Mouse (Mus musculus): ENCODE measurements at regions not wholly inside any gene's neighbourhood (a gene's known extent, or its start where the extent isn't known, plus 50 kb on each side); places are given as distances from the start of the nearest gene placed in this dataset.

GRCm38 (mm10) chr13:53592755-53593154 is 119.9 kb upstream of the Msx2 start:
- no peak for ATAC-seq (ENCODE audit: low TSS enrichment)

GRCm38 (mm10) chr13:53586771-53587170 is 113.9 kb upstream of the Msx2 start:
- ATAC-seq (ENCODE audit: low TSS enrichment): no peak

GRCm38 (mm10) chr13:53584504-53585130 is 111.7 kb upstream of the Msx2 start:
- ATAC-seq (ENCODE audit: low TSS enrichment): peak; percentile 65

GRCm38 (mm10) chr13:53553876-53554577 is 81.2 kb upstream of the Msx2 start:
- ATAC-seq (ENCODE audit: low TSS enrichment): no peak

GRCm38 (mm10) chr13:53553192-53553875 is 80.5 kb upstream of the Msx2 start:
- no peak for ATAC-seq (ENCODE audit: low TSS enrichment)

DNA sequence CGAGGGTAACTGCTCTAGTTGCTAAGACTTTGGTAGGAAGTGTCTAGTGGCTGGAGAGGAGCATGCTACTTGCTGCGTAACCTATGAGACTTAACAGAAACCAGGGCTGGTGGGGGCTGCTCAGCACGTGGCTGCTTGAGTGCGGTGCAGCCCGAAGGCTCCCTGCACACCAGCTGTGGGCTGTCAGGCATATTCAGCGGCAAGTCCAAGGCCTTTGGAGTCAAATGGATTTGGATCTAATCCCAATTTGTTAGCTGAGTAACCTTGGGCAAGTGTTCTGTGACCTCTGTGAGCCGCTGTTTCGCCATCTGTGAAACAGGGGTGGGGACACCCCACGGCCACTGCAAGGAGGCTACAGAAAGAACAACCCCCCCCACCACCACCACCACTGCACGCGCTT is 75.5 kb upstream of the Msx2 start:
- ATAC-seq (ENCODE audit: low TSS enrichment): no peak

GRCm38 (mm10) chr13:53543291-53543690 is 70.4 kb upstream of the Msx2 start:
- no peak for ATAC-seq (ENCODE audit: low TSS enrichment)

DNA sequence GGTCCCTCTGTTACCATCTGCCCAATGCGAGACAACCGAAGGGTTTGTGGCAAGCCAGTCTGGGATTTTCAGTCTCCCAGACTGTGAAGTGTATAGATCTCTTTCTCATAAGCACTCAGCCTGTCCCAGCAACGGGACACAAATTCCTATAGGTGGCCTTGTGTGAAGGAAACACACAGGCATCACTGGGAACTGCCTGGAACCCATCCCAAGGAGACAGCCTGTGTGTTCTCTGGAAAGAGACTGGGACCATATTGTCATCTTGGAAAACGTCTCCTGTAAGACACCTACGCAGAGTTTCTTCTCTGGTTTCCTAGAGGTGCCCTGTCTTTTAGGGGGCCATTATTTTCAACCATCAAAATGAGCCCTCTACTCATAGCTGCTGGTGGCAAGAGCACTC is 66.9 kb upstream of the Msx2 start:
- peak; percentile 77 for ATAC-seq (ENCODE audit: low TSS enrichment)

GRCm38 (mm10) chr13:53537937-53538336 is 65.1 kb upstream of the Msx2 start:
- no peak for ATAC-seq (ENCODE audit: low TSS enrichment)

- ATAC-seq (ENCODE audit: low TSS enrichment): no peak
Measured at GRCm38 (mm10) chr13:53535781-53536425, 63.0 kb upstream of the Msx2 start.

DNA sequence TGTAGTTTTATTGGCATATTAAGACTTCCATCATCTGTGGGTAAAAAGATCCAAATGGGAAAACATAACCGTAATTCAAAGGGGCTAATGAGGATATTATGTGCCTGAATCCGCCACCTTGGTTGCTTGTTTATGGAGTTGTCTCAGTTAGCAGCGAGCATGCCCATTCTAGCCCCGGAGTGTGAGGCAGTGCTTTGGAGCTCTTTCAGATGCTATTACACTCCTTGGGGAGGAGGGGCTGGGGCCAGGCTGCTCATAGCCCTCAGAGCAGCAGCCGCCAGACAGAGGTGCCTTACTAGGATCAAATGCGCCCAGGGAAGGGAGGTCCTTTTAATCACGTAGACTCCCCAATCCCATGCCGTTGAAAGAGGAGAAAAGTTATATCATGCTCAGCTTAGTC is 60.9 kb upstream of the Msx2 start:
- no peak for ATAC-seq (ENCODE audit: low TSS enrichment)

DNA sequence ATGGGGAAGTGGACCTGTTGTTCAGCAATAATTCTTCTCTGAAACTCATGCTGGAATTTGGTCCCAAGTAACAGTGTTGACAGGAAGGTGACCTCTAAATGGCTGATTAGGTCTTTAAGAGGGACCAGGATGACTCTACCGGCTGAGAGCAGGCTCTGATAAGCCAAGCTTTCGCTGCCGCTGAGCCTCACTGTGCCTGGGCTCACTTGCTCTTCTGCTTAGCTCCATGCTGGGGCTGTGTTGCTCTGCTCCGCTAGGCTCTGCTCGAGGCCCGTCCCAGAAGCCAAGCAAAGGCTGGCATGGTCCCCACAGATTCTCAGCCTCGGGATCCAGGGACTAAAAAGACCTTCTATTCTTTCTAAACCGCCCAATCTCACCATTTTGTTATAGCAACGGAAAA is 54.0 kb upstream of the Msx2 start:
- ATAC-seq (ENCODE audit: low TSS enrichment): no peak

- no peak for ATAC-seq (ENCODE audit: low TSS enrichment)
Measured at GRCm38 (mm10) chr13:53522807-53523206, 49.9 kb upstream of the Msx2 start.

All from frontal cortex, adult (tissue).